Mouse (Mus musculus) naive thymus-derived CD4-positive, alpha-beta T cell, adult 2 months (primary cell): ENCODE results near the gene Kctd21.
A peak's percentile ranks its signal among the peaks of the same experiment; 100 is the strongest.

Source experiments
- DNase-seq: peaks from one replicate; pipeline ENCODE4 v3.0.0-alpha.2; 2011; ENCODE audit warnings: low read depth

Gene Kctd21

DNA sequence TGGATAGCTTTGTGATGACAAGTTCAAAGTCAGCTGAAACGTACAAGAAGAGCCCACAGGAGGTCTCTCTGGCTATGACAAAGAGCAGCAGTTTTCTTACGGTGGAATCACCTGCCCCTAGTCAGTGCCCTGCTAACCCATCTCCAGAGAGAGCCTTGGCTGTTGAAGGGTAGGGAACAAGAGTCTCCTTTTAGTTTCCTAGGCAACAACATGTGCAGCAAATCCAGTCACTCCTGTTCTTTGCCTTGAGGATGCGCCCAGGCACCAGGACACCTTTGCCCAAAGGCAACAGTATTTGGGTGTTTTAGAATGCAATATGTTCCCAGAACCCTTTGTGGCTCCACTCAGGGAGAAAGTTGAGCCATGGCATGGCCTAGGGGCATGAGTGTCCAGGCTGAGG lies 16.2 kb downstream of the Kctd21 start:
- DNase-seq = no peak

- no peak for DNase-seq
These were observed 16.7 kb downstream of the Kctd21 start for GRCm38 (mm10) chr7:97348836-97349235.

GRCm38 (mm10) chr7:97349438-97349837 lies 17.3 kb downstream of the Kctd21 start:
- DNase-seq = no peak

GRCm38 (mm10) chr7:97350891-97351290 lies 18.8 kb downstream of the Kctd21 start:
- no peak for DNase-seq

- DNase-seq = no peak
These were observed 19.8 kb downstream of the Kctd21 start for GRCm38 (mm10) chr7:97351792-97352513.

- DNase-seq = no peak
These were observed 21.2 kb downstream of the Kctd21 start for GRCm38 (mm10) chr7:97353356-97353755.

GRCm38 (mm10) chr7:97355068-97355841 lies 23.1 kb downstream of the Kctd21 start:
- DNase-seq = no peak

- DNase-seq = no peak
These were observed 24.1 kb downstream of the Kctd21 start for GRCm38 (mm10) chr7:97356253-97356652.

GRCm38 (mm10) chr7:97356875-97357276 lies 24.7 kb downstream of the Kctd21 start:
- no peak for DNase-seq

DNA sequence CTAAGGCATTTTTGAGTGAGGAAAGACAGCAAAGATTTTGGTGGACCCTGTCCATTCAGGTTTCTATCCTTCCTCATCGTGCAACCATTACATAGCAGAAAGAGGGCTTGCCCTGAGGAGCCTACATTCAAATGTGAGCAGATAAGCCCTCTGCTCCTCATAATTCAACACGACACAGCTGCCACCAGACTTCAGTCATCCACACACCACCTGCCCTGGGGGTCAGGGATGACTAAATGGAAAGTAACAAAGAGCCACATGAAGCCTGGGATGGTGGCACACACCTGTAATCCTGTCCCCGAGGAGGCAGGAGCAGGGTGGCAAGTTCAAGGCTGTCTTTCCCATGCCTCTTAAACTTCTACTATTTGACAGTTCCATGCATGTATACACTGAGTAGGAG lies 25.7 kb downstream of the Kctd21 start:
- DNase-seq = no peak

DNA sequence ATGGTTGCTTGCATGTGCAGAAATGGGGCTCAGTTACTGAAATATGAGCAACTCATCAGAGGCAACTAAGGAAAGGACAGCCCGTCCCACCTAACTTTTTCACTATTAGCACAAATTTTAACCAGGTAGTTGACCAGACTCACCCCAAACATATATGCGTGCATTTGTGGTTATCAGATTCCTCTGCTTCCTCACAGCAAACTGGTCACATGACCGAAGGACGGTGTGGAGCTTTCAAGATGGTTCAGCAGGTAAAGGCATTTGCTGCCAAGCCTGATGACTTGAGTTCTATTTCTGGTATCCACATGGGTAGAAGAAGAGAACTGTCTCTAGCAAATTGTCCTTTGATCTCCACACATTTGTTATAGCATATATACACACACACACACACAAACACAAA lies 26.2 kb downstream of the Kctd21 start:
- no peak for DNase-seq

DNA sequence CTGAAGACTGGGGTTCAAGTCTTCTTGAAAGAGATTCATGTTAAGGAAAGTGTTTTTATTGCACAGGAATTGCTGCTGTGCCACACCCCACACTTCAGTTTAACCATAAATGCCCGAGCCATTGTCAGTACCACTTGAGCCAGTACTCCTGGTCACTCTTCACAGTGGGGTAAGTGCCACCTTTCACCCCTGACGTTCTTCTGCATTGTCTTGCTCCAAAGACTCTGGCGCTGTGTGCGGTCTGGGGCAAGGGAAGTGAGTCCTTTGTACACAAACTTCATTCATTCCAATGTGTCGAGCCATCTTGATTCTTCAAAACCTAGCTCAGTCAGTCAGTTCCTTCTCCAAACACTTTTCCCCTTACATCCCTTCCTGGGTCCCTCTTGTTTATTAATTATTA lies 28.0 kb downstream of the Kctd21 start:
- no peak for DNase-seq

DNA sequence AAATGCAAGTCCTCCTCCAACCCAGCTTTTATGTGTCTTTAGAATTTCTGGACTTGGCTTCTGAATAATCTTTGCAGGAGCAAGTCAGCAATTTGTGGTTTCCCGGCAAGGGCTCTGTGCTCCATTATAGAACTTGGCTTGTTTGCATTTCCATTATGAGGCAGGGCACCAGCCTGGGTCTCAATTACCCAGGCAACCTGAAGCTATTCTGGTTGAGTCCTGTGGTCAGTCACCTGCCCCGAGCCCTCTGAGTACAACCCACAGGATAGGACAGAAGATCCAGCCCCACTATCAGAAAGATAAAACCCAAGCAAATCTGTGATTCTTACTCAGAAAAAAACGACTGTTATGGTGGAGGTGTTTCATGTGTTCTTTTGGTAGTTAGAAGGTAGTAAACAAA lies 28.8 kb downstream of the Kctd21 start:
- no peak for DNase-seq

DNA sequence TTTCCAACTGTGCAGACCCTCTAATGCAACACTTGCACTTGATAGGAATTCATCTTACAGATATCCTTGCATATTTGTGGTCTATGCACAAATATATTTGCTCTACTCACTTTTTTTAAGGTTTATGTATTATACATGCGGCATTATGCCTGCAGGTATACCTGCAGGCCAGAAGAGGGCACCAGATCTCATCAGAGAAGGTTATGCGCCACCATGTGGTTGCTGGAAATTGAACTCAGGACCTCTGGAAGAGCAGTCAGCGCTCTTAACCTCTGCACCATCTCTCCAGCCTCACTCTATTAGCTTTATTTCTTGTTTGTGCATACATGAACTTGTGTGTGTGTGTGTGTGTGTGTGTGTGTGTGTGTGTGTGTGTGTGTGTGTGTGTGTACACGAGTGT lies 29.3 kb downstream of the Kctd21 start:
- peak; percentile 67 for DNase-seq

DNA sequence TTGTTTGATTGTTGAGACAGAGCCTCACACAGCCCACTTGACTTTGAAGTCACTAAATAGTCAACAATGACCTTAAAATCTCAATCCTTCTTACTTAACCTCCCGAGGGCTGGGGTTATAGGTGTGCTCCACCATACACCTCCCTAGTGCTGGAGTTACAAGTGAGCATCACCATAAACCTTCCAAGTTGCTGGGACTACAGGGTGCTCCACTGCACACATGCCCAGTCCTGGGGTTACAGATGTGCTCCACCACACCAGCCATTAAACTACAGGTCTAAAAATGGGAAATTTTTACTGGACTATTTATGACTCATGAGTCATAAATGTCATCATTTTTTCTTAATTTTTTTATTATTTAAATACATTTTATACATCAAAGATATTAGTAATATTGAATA lies 33.8 kb downstream of the Kctd21 start:
- DNase-seq = no peak

DNA sequence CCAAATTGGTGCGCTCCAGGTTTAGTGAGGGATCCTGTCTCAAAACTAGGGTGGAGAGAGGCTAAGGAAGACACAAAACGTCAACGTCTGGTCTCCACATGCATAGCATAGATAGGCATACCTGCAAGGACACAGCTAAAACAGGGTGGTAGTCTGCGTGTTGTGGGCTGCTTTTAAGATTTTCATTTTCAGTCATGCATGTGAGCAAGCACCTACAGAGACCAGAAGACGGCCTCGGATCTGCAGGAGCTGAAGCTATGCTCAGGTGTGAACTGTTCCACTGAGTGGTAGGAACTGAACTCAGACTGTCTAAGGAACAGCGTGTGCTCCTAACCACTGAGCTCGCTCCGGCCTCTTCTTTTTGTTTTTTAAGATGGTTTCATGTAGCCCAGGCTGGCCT lies 43.0 kb downstream of the Kctd21 start:
- no peak for DNase-seq

DNA sequence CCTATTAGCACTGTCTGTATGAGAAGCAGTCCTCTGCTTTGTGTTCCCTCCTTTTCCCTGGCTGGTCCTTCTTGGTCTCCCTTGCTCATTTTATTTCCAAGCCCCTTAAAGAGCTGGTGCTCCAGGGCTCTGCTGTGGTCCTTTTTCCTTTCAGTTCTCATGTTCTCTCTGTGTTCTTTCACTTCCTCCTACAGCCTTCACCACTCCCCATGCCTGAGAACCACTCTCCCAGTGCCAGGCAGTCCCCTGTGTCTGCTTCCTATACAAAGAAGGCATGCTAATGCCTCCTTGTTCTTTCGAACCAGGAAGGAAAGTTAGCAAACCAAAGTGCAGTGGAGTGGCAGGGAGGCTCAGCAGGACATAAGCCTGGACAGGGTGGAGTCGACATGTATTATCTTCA lies 43.8 kb downstream of the Kctd21 start:
- DNase-seq = no peak

DNA sequence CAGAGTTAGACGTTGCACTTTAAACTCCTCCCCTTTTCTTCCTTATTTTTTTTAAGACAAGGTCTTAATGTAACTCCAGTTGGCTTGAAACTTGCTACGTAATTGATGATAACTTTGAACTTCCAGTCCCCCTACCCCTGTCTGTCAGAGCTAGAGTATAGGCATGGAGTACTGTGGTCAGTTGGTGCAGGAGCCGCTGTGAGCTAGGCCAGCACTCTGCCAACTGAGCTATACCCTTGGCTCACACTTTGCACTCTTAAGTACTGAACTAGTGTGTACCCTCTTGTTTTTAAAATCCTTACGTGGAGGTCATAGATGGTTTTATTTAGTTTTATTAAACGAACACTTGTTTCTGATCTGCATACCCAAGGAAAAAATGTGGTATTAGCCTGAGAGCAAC lies 47.2 kb downstream of the Kctd21 start:
- no peak for DNase-seq

DNA sequence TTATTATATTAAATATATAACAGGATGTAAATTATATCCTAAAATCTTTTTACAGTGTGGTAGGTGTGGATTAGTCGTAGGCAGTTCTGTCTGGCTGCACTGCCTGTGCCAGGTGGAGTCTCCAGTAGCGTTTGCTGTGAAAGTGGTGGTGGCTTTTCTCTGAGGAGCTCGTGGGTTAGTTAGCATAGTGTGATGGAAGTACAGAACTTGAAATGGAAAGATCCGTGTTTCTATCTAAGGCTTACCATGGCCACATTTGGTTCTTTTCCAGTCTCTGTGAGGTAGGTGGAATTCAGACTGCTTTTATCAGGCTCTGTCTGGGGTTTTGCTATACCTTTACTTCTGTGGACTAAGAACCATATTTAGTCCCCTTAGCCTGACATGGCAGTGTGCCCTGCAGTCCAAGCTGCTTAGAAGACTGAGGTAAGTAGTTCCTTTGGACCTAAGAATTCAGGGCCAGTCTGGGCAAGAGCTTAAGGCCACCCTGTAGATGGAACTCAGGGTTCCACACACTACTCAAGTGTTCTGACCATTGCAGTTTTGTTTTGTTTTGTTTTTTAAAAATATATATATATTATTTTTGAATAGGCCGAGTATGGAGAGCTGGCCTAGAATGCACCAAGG lies 48.5 kb downstream of the Kctd21 start:
- DNase-seq = no peak

- no peak for DNase-seq
These were observed 50.5 kb downstream of the Kctd21 start for GRCm38 (mm10) chr7:97382661-97383060.

DNA sequence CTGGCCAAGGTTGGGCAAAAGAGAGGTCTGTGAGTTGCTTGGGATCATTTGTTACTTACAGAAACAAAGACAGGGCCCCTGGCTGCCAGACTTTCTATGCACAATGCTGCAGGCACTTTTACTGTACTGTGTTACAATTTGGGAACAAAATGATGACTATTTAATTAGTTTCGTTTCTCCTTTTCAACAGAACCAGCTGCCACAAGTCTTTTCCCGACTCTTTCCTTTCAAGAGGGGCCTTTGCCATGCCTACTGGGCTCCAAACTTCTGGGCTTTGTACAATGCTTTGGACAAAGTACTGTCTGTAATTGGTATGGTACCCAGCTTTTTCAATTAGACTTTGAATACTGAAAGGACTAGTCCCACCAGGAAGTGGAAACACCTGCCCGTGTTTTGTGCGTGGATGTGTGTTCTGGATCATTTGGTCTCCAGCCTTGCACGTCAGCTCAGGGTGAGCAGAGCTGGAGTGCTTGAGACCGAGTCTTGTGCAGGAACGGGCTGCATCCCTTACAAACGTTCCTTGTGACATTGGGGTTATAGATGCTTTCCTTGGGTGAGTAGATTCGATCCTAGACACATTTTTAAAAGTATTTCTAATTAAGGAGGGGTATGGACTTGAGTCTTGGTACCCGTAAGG lies 51.5 kb downstream of the Kctd21 start:
- no peak for DNase-seq

DNA sequence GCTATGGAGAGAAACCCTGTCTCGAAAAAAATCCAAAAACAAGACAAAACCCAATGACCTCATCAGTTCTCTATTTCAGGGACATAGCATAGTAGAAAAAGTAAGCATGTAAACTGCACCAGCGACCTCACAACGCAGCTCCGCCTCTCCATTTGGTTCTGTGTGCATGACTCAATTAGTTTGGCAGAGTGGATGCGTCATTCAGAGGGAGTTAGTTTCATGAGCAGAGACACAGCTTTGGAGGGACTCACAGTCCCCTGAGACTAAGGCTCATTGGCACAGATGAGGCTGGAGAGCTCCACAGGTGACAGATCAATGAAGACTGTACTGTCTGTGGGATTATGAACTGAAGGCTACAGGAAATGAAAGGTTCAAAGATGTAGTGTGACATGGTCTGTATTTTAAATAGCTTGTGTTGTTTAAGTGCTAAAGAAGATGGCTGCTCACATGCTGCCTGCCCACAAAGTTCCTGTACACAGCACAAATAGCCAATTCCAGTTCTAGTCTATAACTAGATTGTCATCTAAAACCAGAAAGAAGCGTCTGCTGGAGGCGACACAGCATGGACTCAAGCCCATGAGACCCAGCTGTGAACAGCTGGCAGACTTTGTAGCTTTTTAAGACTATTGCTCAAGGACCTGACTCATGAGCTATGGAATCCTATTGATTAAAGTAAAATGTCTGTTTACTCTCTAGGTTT lies 54.1 kb downstream of the Kctd21 start:
- no peak for DNase-seq
